Mouse (Mus musculus): Measurements from ENCODE around the gene Endog.

- TF ChIP-seq CTCF (IDR thresholded peaks at IDR 0.05; ENCODE audit: borderline replicate concordance, insufficient read depth, low read length) (no peak), POLR2A (IDR thresholded peaks at IDR 0.05; ENCODE audit: low read depth, low read length) (no peak)
Observed at GRCm38 (mm10) chr2:30194656-30195055, 23.4 kb downstream of the Endog start.
